Mouse (Mus musculus) MEL (cell line): ENCODE measurements at regions not wholly inside any gene's neighbourhood (a gene's known extent, or its start where the extent isn't known, plus 50 kb on each side); places are given as distances from the start of the nearest gene placed in this dataset.

Experiments used
- DNase-seq: peaks from one replicate; pipeline ENCODE4 v3.0.0; 2011; ENCODE audit warnings: low read depth, low spot score
- H3K27ac ChIP-seq: 2 replicates; pipeline ENCODE4 v1.5.1; 2012; ENCODE audit warnings: low read depth, mild to moderate bottlenecking, control low read depth, low read length, moderate library complexity; ENCODE audit not compliant: control insufficient read depth
- H3K27me3 ChIP-seq, 2 experiments: fragments of 150-350 bp in 1 of 2; sonication (generic) in 1 of 2; 2 replicates each; pipeline ENCODE4 v1.6.1; 2012; ENCODE audit warnings: low read length in 2 of 2, mild to moderate bottlenecking in 2 of 2, improper control_type of control experiment in 1 of 2, moderate library complexity in 1 of 2; ENCODE audit not compliant: insufficient read depth in 2 of 2, control insufficient read depth in 1 of 2
- H3K36me3 ChIP-seq, 2 experiments: 2 replicates each; pipeline ENCODE4 v1.6.1; 2012 to 2014; ENCODE audit warnings: low read length in 2 of 2, improper control_type of control experiment in 1 of 2, inconsistent platforms in 1 of 2, mild to moderate bottlenecking in 1 of 2; ENCODE audit not compliant: insufficient read depth in 2 of 2, control insufficient read depth in 1 of 2
- H3K4me1 ChIP-seq, 2 experiments: fragments of 150-350 bp in 1 of 2; sonication (generic) in 1 of 2; 2 replicates each; pipeline ENCODE4 v1.6.1; 2012; ENCODE audit warnings: low read length in 2 of 2, improper control_type of control experiment in 1 of 2, mild to moderate bottlenecking in 1 of 2; ENCODE audit not compliant: insufficient read depth in 2 of 2, control insufficient read depth in 1 of 2
- H3K4me3 ChIP-seq, 2 experiments: fragments of 150-350 bp in 1 of 2; sonication (generic) in 1 of 2; 2 replicates each; pipeline ENCODE4 v1.5.1; 2012; ENCODE audit warnings: low read depth in 2 of 2, low read length in 2 of 2, mild to moderate bottlenecking in 2 of 2, moderate library complexity in 2 of 2, control low read depth in 1 of 2, improper control_type of control experiment in 1 of 2; ENCODE audit not compliant: control insufficient read depth in 1 of 2, insufficient read depth in 1 of 2
- H3K79me2 ChIP-seq: 2 replicates; pipeline ENCODE4 v1.6.1; 2012; ENCODE audit warnings: mild to moderate bottlenecking, low read length, moderate library complexity; ENCODE audit not compliant: control insufficient read depth, poor library complexity, insufficient read depth
- H3K9ac ChIP-seq: 2 replicates; pipeline ENCODE4 v1.6.1; 2012; ENCODE audit warnings: low read depth, mild to moderate bottlenecking, control low read depth, low read length, moderate library complexity; ENCODE audit not compliant: control insufficient read depth, poor library complexity, severe bottlenecking
- H3K9me3 ChIP-seq: fragments of 150-350 bp; sonication (generic); replicated peaks from 2 replicates; pipeline ENCODE4 v1.6.1; 2012; ENCODE audit warnings: mild to moderate bottlenecking, low read length, improper control_type of control experiment, moderate library complexity; ENCODE audit not compliant: insufficient read depth
- BHLHE40 ChIP-seq: IDR thresholded peaks from 2 replicates; pipeline ENCODE4 v1.6.1; 2012; ENCODE audit warnings: low read depth, mild to moderate bottlenecking, inconsistent platforms, low read length, improper control_type of control experiment, borderline replicate concordance
- CHD2 ChIP-seq: IDR thresholded peaks from 2 replicates; pipeline ENCODE4 v1.6.1; 2011; ENCODE audit warnings: low read length, improper control_type of control experiment
- CTCF ChIP-seq, 3 experiments: IDR thresholded peaks in 2 of 3; conservative IDR thresholded peaks in 1 of 3; 2 replicates each; pipeline ENCODE4 v1.5.1; 2011 to 2012; ENCODE audit warnings: low read length in 3 of 3, low read depth in 2 of 3, mild to moderate bottlenecking in 2 of 3, improper control_type of control experiment in 1 of 3, inconsistent platforms in 1 of 3, mixed read lengths in 1 of 3, moderate library complexity in 1 of 3; ENCODE audit not compliant: control insufficient read depth in 1 of 3, insufficient read depth in 1 of 3, poor library complexity in 1 of 3, severe bottlenecking in 1 of 3
- E2F4 ChIP-seq: IDR thresholded peaks from 2 replicates; pipeline ENCODE4 v1.6.1; 2011; ENCODE audit warnings: low read depth, low read length, improper control_type of control experiment, borderline replicate concordance
- ELF1 ChIP-seq: IDR thresholded peaks from 2 replicates; pipeline ENCODE4 v1.6.1; 2014; ENCODE audit warnings: low read depth, mild to moderate bottlenecking, inconsistent platforms, low read length, improper control_type of control experiment, moderate library complexity
- EP300 ChIP-seq, 2 experiments: IDR thresholded peaks; 2 replicates each; pipeline ENCODE4 v1.6.1; 2011; ENCODE audit warnings: improper control_type of control experiment in 2 of 2, low read length in 2 of 2, low read depth in 1 of 2, mild to moderate bottlenecking in 1 of 2
- GABPA ChIP-seq: IDR thresholded peaks from 2 replicates; pipeline ENCODE4 v1.6.1; 2012; ENCODE audit warnings: low read depth, mild to moderate bottlenecking, inconsistent platforms, low read length, improper control_type of control experiment, moderate library complexity
- GATA1 ChIP-seq: IDR thresholded peaks from 2 replicates; pipeline ENCODE4 v1.6.1; 2011; ENCODE audit warnings: low read depth, low read length, improper control_type of control experiment
- MAFK ChIP-seq: IDR thresholded peaks from 2 replicates; pipeline ENCODE4 v1.6.1; 2011; ENCODE audit warnings: low read depth, mild to moderate bottlenecking, low read length, improper control_type of control experiment, borderline replicate concordance
- MAZ ChIP-seq: IDR thresholded peaks from 2 replicates; pipeline ENCODE4 v1.6.1; 2012; ENCODE audit warnings: low read depth, mild to moderate bottlenecking, inconsistent platforms, low read length, improper control_type of control experiment
- MYB ChIP-seq: IDR thresholded peaks from 2 replicates; pipeline ENCODE4 v1.6.1; 2011; ENCODE audit warnings: mild to moderate bottlenecking, low read depth, low read length, improper control_type of control experiment
- NELFE ChIP-seq: IDR thresholded peaks from 2 replicates; pipeline ENCODE4 v1.6.1; 2011; ENCODE audit warnings: low read depth, low read length, improper control_type of control experiment
- POLR2A ChIP-seq, 2 experiments: IDR thresholded peaks; 2 replicates each; pipeline ENCODE4 v1.6.1; 2011 to 2012; ENCODE audit warnings: low read length in 2 of 2, mild to moderate bottlenecking in 2 of 2, control low read depth in 1 of 2, improper control_type of control experiment in 1 of 2, low read depth in 1 of 2, moderate library complexity in 1 of 2; ENCODE audit not compliant: control insufficient read depth in 1 of 2, insufficient read depth in 1 of 2, poor library complexity in 1 of 2
- POLR2AphosphoS2 ChIP-seq: IDR thresholded peaks from 2 replicates; pipeline ENCODE4 v1.6.1; 2011; ENCODE audit warnings: low read length, improper control_type of control experiment
- POLR2AphosphoS5 ChIP-seq: IDR thresholded peaks from 2 replicates; pipeline ENCODE4 v1.6.1; 2012; ENCODE audit warnings: low read depth, borderline replicate concordance, mild to moderate bottlenecking, inconsistent platforms, low read length, moderate library complexity, mixed read lengths
- SIN3A ChIP-seq: IDR thresholded peaks from 2 replicates; pipeline ENCODE4 v1.6.1; 2012; ENCODE audit warnings: low read length, improper control_type of control experiment, inconsistent platforms
- SMC3 ChIP-seq: IDR thresholded peaks from 2 replicates; pipeline ENCODE4 v1.6.1; 2011; ENCODE audit warnings: low read depth, low read length, improper control_type of control experiment
- TAL1 ChIP-seq: IDR thresholded peaks from 2 replicates; pipeline ENCODE4 v1.6.1; 2012; ENCODE audit warnings: mild to moderate bottlenecking, inconsistent platforms, low read length, moderate library complexity, mixed read lengths
- TCF12 ChIP-seq: IDR thresholded peaks from 2 replicates; pipeline ENCODE4 v1.6.1; 2014; ENCODE audit warnings: low read depth, mild to moderate bottlenecking, inconsistent platforms, low read length, improper control_type of control experiment, moderate library complexity
- UBTF ChIP-seq: IDR thresholded peaks from 2 replicates; pipeline ENCODE4 v1.6.1; 2012; ENCODE audit warnings: low read depth, mild to moderate bottlenecking, inconsistent platforms, low read length, improper control_type of control experiment, moderate library complexity, borderline replicate concordance; ENCODE audit not compliant: insufficient read depth
- USF1 ChIP-seq: IDR thresholded peaks from 2 replicates; pipeline ENCODE4 v1.6.1; 2014; ENCODE audit warnings: low read depth, mild to moderate bottlenecking, inconsistent platforms, low read length, improper control_type of control experiment, moderate library complexity
- USF2 ChIP-seq, 2 experiments: IDR thresholded peaks; 2 replicates each; pipeline ENCODE4 v1.6.1; 2011 to 2012; ENCODE audit warnings: improper control_type of control experiment in 2 of 2, low read length in 2 of 2, borderline replicate concordance in 1 of 2, inconsistent platforms in 1 of 2, low read depth in 1 of 2, mild to moderate bottlenecking in 1 of 2; ENCODE audit not compliant: insufficient read depth in 1 of 2
- ZC3H11A ChIP-seq: IDR thresholded peaks from 2 replicates; pipeline ENCODE4 v1.6.1; 2012; ENCODE audit warnings: low read depth, mild to moderate bottlenecking, inconsistent platforms, low read length, improper control_type of control experiment
- ZKSCAN1 ChIP-seq: IDR thresholded peaks from 2 replicates; pipeline ENCODE4 v1.6.1; 2012; ENCODE audit warnings: low read depth, mild to moderate bottlenecking, inconsistent platforms, low read length, improper control_type of control experiment, moderate library complexity
- ZNF384 ChIP-seq: IDR thresholded peaks from 2 replicates; pipeline ENCODE4 v1.6.1; 2012; ENCODE audit warnings: low read depth, mild to moderate bottlenecking, inconsistent platforms, low read length, improper control_type of control experiment

DNA sequence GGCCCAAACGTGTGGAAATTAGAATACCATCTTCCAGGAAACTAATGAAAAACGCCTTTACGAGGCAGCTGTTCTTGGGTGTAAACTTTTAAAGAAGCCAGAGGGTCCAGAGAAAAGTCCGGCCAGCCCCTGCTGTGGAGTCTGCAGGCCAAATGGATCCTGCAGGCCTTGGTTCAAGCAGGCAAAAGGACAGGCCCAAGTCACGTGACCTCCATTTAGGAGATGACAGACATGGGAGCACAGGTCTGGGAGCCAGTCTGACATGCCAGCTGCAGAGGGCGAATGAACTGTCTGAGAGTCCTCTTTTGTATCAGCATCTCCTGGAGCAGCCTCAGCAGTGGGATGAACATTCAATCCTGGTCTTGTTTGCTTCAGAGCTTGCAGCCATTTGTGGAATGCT lies 58.0 kb upstream of the Col5a1 start:
- TF ChIP-seq USF1 (peak; percentile 64), MAZ (no peak), SIN3A (no peak)
- Histone ChIP-seq H3K4me1 (no peaks in the 10 kb centered on the region), H3K36me3 (no peaks in the 10 kb centered on the region), H3K27ac (no peak overlapping the region), H3K4me3 (no peak overlapping the region), H3K9ac (no peak overlapping the region), H3K79me2 (no peaks in the 10 kb centered on the region), H3K9me3 (no peaks in the 10 kb centered on the region), H3K27me3 (peaks cover 3 to 10% of the 10 kb centered on the region in 2 experiments)
- no peak for DNase-seq

DNA sequence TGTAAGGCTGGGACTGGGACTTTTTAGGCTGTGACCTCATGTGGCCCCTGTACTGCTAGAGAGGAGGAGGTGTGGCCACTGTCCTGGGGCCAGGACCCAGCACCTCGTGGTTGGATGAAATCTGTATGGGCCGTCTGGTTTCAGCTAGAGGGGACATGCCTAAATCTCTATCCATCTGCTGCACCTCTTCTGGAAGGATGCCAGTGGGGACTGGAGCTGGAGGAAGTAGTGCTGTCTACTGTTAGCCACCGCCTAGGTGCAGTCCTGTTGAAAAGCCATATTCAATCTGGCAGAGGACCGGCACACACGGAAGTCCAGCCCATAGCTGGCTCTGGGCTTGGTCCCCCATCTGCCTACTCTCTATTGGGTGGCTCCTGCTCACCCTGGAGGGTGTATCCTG lies 56.7 kb upstream of the Col5a1 start:
- no peaks in the 10 kb centered on the region for H3K4me1 ChIP-seq
- no peaks in the 10 kb centered on the region for H3K79me2 ChIP-seq
- TF ChIP-seq EP300 (IDR thresholded peaks at IDR 0.05; ENCODE audit: low read depth in 1 of 2, low read length in 2 of 2) (no peak), MYB (no peak), BHLHE40 (no peak), ZNF384 (no peak), GABPA (no peak), UBTF (no peak), USF2 (IDR thresholded peaks at IDR 0.05; ENCODE audit: borderline replicate concordance in 1 of 2, insufficient read depth in 1 of 2, low read depth in 1 of 2, low read length in 2 of 2) (no peak), USF1 (no peak), NELFE (no peak), CHD2 (no peak), ELF1 (no peak), SMC3 (no peak), TAL1 (no peak), MAFK (no peak)
- H3K4me3 ChIP-seq: no peak overlapping the region
- no peaks in the 10 kb centered on the region for H3K36me3 ChIP-seq
- peak; percentile 8 for DNase-seq
- no peak overlapping the region for H3K27ac ChIP-seq
- H3K9ac ChIP-seq: no peak overlapping the region
- H3K27me3 ChIP-seq: peaks cover 3 to 7% of the 10 kb centered on the region in 2 experiments
- no peaks in the 10 kb centered on the region for H3K9me3 ChIP-seq

DNA sequence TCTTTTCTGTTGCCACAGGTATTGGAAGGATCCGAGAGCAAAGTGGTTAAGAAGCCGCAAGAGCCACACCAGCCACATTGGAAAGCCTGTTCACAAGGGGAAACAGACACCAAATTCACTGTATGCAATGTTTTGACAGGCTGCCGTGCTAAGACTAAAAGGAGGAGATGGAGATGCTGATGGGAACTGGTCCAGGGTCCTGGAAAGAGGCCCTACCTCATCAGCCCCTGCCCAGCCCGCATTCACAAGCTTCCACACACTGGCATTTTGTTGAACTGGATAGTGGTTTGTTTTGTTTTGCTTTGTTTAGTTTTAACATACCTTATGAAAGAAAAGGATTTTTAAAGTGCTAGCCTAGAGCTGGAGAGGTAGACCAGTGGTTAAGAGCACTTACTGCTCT lies 51.3 kb upstream of the Col5a1 start:
- Histone ChIP-seq H3K4me1 (no peaks in the 10 kb centered on the region), H3K79me2 (no peaks in the 10 kb centered on the region), H3K36me3 (no peaks in the 10 kb centered on the region), H3K9me3 (no peaks in the 10 kb centered on the region), H3K9ac (no peak overlapping the region), H3K27me3 (peaks cover 12 to 16% of the 10 kb centered on the region in 2 experiments), H3K27ac (no peak overlapping the region), H3K4me3 (no peak overlapping the region)
- no peak for DNase-seq
- TF ChIP-seq POLR2AphosphoS2 (no peak), CTCF (IDR thresholded peaks at IDR 0.05 in 2 of 3, conservative IDR thresholded peaks at IDR 0.05 in 1 of 3; ENCODE audit: control insufficient read depth in 1 of 3, insufficient read depth in 1 of 3, low read depth in 2 of 3, low read length in 3 of 3, poor library complexity in 1 of 3, severe bottlenecking in 1 of 3) (no peak), E2F4 (no peak), UBTF (no peak), ZC3H11A (no peak), POLR2AphosphoS5 (no peak), GATA1 (no peak), MAFK (no peak), TCF12 (no peak), ZKSCAN1 (no peak), POLR2A (IDR thresholded peaks at IDR 0.05; ENCODE audit: control insufficient read depth in 1 of 2, insufficient read depth in 1 of 2, low read depth in 1 of 2, low read length in 2 of 2, poor library complexity in 1 of 2) (no peak)
